20 mouse cellular contexts compared by ENCODE assay signal in the genomic region with DNA sequence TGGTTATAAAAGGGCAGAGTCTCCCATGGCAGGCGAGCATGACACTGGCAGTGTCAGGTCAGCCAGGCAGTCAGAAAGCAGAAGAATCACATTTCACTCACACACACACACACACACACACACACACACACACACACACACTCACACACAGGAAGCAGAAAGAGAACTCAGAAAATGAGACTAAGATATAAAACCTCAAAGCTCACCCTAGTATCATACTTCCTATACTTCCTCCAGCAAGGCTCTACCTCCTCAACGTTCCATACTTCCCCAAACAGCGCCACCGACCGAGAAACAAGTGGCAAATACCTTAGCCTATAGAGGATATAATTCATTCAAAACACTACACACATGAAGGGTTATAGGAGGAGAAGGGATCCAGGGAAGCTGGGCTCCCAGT. TPM values are rescaled to one million over a fixed set of nuclear protein-coding genes. Genes with fewer than 3 reads are reported as not detected.
A peak's percentile ranks its signal among the peaks of the same experiment; 100 is the strongest.
DNase-seq lines count a peak whose midpoint lies in the region; ATAC-seq lines count a peak whose summit lies in the region.
"Had no signal": no experiment of that assay in that cellular context is flagged by ENCODE, and none has a peak within 500 bp of the region (broad histone marks: within the 10 kb centered on the region; RNA-seq: fewer than 3 reads in every experiment).

No protein-coding gene starts in this region.

- no peaks in the 10 kb centered on the region for H3K9me3 ChIP-seq in kidney, embryonic 14.5 days (ENCODE audit: control insufficient read depth, low read length)
- H3K9me3 ChIP-seq: embryonic facial prominence, embryonic 13.5 days; forebrain, embryonic 15.5 days; heart, embryonic 15.5 days; hindbrain, embryonic 10.5 days; limb, embryonic 15.5 days; megakaryocyte, embryonic 14.5 days; midbrain, embryonic 15.5 days had no signal

- no peaks in the 10 kb centered on the region for H3K27me3 ChIP-seq in kidney, embryonic 14.5 days (ENCODE audit: control insufficient read depth, insufficient read depth, low read length)
- H3K27me3 ChIP-seq: embryonic facial prominence, embryonic 13.5 days; forebrain, embryonic 15.5 days; heart, embryonic 15.5 days; limb, embryonic 15.5 days; midbrain, embryonic 15.5 days had no signal

- no peak overlapping the region for H3K4me3 ChIP-seq in kidney, embryonic 14.5 days (ENCODE audit: low read length)
- H3K4me3 ChIP-seq: embryonic facial prominence, embryonic 13.5 days; forebrain, embryonic 15.5 days; heart, embryonic 15.5 days; hindbrain, embryonic 10.5 days; limb, embryonic 15.5 days; midbrain, embryonic 15.5 days had no signal

- no peak for ATAC-seq in kidney, embryonic 14.5 days (ENCODE audit: low FRiP score, low TSS enrichment)
- ATAC-seq in common myeloid progenitor, adult 5-6 weeks (replicated peaks; ENCODE audit: low read depth, poor library complexity, severe bottlenecking): peak; percentile 81
- ATAC-seq: forebrain, embryonic 15.5 days; hindbrain, postnatal 0 days; midbrain, embryonic 15.5 days had no signal

- peak overlapping the region; percentile 81; the same call in 1 of the 2 replicates for H3K27ac ChIP-seq in kidney, embryonic 14.5 days (ENCODE audit: low read depth, low read length)
- H3K27ac ChIP-seq: embryonic facial prominence, embryonic 13.5 days; forebrain, embryonic 15.5 days; heart, embryonic 15.5 days; hindbrain, embryonic 10.5 days; hindbrain, postnatal 0 days; limb, embryonic 15.5 days; midbrain, embryonic 15.5 days had no signal

- H3K4me1 ChIP-seq in kidney, embryonic 14.5 days (ENCODE audit: control insufficient read depth, insufficient read depth, low read length): peaks cover 27% of the 10 kb centered on the region
- H3K4me1 ChIP-seq: heart, embryonic 15.5 days had no signal

- DNase-seq in kidney, adult 9 months: no peak
- DNase-seq in 416B (ENCODE audit: low read depth): peak; percentile 65
- DNase-seq in naive thymus-derived CD4-positive, alpha-beta T cell, adult 2 months (ENCODE audit: low read depth): peak; percentile 9
- DNase-seq in spleen, adult 18-20 months: no peak
- DNase-seq in frontal cortex, postnatal 10 days (ENCODE audit: low spot score in 2 of 2): no peak
- DNase-seq: adrenal gland, adult 8-10 months; cerebellum, adult 8-10 months; kidney, adult 8-10 months; lung, postnatal 10 days; right cerebral cortex, postnatal 14 days had no signal

- WGBS in kidney, embryonic 14.5 days: 55% methylated on average over 5 of the region's 5 CpGs

- no peak overlapping the region for H3K4me2 ChIP-seq in kidney, embryonic 14.5 days (replicated peaks; ENCODE audit: low read depth, low read length)
- H3K4me2 ChIP-seq: embryonic facial prominence, embryonic 13.5 days; forebrain, embryonic 15.5 days; heart, embryonic 15.5 days; limb, embryonic 15.5 days; midbrain, embryonic 15.5 days had no signal

- no peak overlapping the region for H3K9ac ChIP-seq in kidney, embryonic 14.5 days (ENCODE audit: low read depth, low read length)
- H3K9ac ChIP-seq: embryonic facial prominence, embryonic 13.5 days; forebrain, embryonic 15.5 days; heart, embryonic 15.5 days; limb, embryonic 15.5 days; midbrain, embryonic 15.5 days had no signal

- H3K36me3 ChIP-seq in kidney, embryonic 14.5 days (ENCODE audit: control insufficient read depth, insufficient read depth, low read length): no peaks in the 10 kb centered on the region
- H3K36me3 ChIP-seq: embryonic facial prominence, embryonic 13.5 days; forebrain, embryonic 15.5 days; heart, embryonic 15.5 days; hindbrain, embryonic 10.5 days; limb, embryonic 15.5 days; midbrain, embryonic 15.5 days had no signal

RNA-seq across cellular contexts. Expression of a gene that starts 18.5 kb away (rescaled TPM):
- polyA plus RNA-seq in kidney, embryonic 14.5 days (2014; fragmentation: Nextera tagmentation; extraction: Ambion mirVana): 335 and 349 TPM in 2 replicates
- 470 and 608 TPM in 2 replicates for total RNA-seq in common myeloid progenitor, adult 5-6 weeks (2017)

Comparison
In these comparisons a context has a peak if more than half of its experiments do, and no peak if none do; other contexts are left out.
1. DNase-seq: peak in 416B (single experiment) and naive thymus-derived CD4-positive, alpha-beta T cell, adult 2 months (single experiment); none in kidney, adult 9 months (single experiment), spleen, adult 18-20 months (0 of 2) and frontal cortex, postnatal 10 days (0 of 2).